Mouse (Mus musculus) thymus, adult 2 months (tissue): ENCODE results near the gene Gpr135. TPM values are rescaled to one million over a fixed set of nuclear protein-coding genes. Genes with fewer than 3 reads are reported as not detected.

Source experiments
- DNase-seq: peaks from one replicate; pipeline ENCODE4 v3.0.0; 2021
- H3K27ac ChIP-seq: fragments of 200-500 bp; 2 replicates; pipeline ENCODE4 v1.5.1; 2012; ENCODE audit warnings: low read length, control low read depth; ENCODE audit not compliant: control insufficient read depth, insufficient read depth
- H3K27me3 ChIP-seq: fragments of 200-500 bp; 2 replicates; pipeline ENCODE4 v1.6.1; 2012; ENCODE audit warnings: mild to moderate bottlenecking, low read length, moderate library complexity, mixed read lengths; ENCODE audit not compliant: control insufficient read depth, insufficient read depth
- H3K36me3 ChIP-seq: fragments of 200-500 bp; 2 replicates; pipeline ENCODE4 v1.6.1; 2012; ENCODE audit warnings: mild to moderate bottlenecking, low read length, moderate library complexity; ENCODE audit not compliant: control insufficient read depth, insufficient read depth
- H3K4me1 ChIP-seq: fragments of 200-500 bp; replicated peaks from 2 replicates; pipeline ENCODE4 v1.6.1; 2012; ENCODE audit warnings: low read length; ENCODE audit not compliant: control insufficient read depth, insufficient read depth
- H3K4me3 ChIP-seq: fragments of 200-500 bp; 2 replicates; pipeline ENCODE4 v1.5.1; 2012; ENCODE audit warnings: mild to moderate bottlenecking, low read length, control low read depth, moderate library complexity; ENCODE audit not compliant: control insufficient read depth, insufficient read depth
- CTCF ChIP-seq: fragments of 200-500 bp; IDR thresholded peaks from 2 replicates; pipeline ENCODE4 v1.5.1; 2012; ENCODE audit warnings: mild to moderate bottlenecking, control low read depth, low read length, moderate library complexity, borderline replicate concordance; ENCODE audit not compliant: control insufficient read depth, poor library complexity, insufficient read depth; ENCODE audit errors: extremely low read depth
- POLR2A ChIP-seq: fragments of 200-500 bp; IDR thresholded peaks from 2 replicates; pipeline ENCODE4 v1.6.1; 2012; ENCODE audit warnings: mild to moderate bottlenecking, low read length, control low read depth, moderate library complexity; ENCODE audit not compliant: control insufficient read depth, poor library complexity, insufficient read depth; ENCODE audit errors: extremely low read depth
- WGBS: fragments of 180-500 bp; shearing (Covaris S2); methylation state at CpG from one replicate; pipeline ENCODE4 v1.1.7; 2018; 5-methylcytosine and 5-hydroxymethylcytosine counted together
- polyA plus RNA-seq: library from polyadenylated mRNA; depleted of rRNA; stranded (reverse); fragments of >200 nt; gene quantifications from 2 replicates; pipeline ENCODE4 v1.2.3, GENCODE M21; 2012; rRNA removed

The Gpr135 gene
- polyA plus RNA-seq, 1 experiment = 0.73 TPM

DNA sequence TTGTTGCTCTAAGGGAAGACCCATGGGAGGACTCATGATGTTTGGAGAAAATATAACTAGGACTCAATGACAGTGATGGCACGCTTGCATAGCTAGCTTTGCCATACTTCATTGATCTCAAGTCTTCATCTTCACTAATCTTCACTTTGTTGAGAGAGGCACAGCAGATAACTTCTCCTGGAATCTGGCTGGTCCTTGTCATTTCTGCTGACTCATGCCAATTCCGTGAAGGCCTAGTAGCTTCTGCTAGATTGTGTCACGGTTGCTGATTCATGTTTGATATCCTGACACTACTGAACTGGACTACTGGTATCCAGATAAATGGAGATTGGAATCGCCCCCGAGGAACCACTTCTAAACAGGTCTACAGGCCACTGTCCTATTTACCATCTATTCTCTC, 47.4 kb downstream of the Gpr135 start:
- 95% methylated on average over 5 of the region's 5 CpGs for WGBS
- H3K27ac ChIP-seq = no peak overlapping the region
- H3K4me1 ChIP-seq = no peaks in the 10 kb centered on the region
- no peak for DNase-seq
- TF ChIP-seq POLR2A (no peak), CTCF (no peak)
- no peaks in the 10 kb centered on the region for H3K27me3 ChIP-seq
- no peaks in the 10 kb centered on the region for H3K36me3 ChIP-seq
- no peak overlapping the region for H3K4me3 ChIP-seq

DNA sequence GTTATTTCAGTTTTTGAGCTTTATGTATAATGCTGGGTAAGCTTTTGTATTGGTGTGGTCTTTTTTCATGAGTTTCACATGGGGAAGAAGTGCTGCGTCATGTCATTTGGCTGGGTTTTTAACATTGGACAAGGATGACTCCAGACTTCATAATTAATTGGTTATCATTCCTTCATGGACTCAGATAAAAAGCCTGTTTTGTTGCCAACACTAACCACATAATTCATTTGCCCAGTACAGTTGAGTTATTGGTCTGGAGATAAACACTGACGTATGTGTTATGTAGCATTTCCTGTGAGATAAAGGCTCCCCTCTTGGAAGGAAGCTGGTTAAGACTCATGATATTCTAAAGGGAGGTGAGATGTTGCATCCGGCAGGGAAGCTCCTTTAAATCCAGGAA, 48.1 kb downstream of the Gpr135 start:
- Histone ChIP-seq H3K4me1 (no peaks in the 10 kb centered on the region), H3K4me3 (no peak overlapping the region), H3K36me3 (no peaks in the 10 kb centered on the region), H3K27me3 (no peaks in the 10 kb centered on the region), H3K27ac (no peak overlapping the region)
- TF ChIP-seq CTCF (no peak), POLR2A (no peak)
- WGBS = 90% methylated on average over 3 of the region's 3 CpGs
- DNase-seq = no peak

DNA sequence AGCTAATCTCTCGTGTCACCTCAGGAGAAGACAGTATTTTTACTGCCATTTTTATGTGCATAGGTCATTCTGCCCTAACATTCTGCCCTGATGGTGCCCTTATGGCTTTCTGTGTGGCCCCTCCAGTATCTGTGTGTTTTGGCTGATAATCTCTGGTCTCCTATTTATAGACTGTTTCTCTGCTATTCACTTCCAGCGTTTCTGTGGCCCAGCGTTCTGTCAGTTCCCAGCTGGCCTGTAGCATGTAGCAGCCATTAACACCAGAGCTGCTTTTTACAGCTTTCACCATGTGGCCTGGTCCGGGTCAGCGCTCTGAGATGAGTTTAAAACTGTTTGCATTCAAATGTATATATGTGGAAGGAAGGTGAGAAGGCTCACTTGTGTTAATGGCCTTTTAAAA, 49.4 kb downstream of the Gpr135 start:
- H3K36me3 ChIP-seq = no peaks in the 10 kb centered on the region
- no peaks in the 10 kb centered on the region for H3K27me3 ChIP-seq
- TF ChIP-seq CTCF (no peak), POLR2A (no peak)
- no peak overlapping the region for H3K27ac ChIP-seq
- 79% methylated on average over 5 of the region's 5 CpGs for WGBS
- no peaks in the 10 kb centered on the region for H3K4me1 ChIP-seq
- no peak for DNase-seq
- no peak overlapping the region for H3K4me3 ChIP-seq

DNA sequence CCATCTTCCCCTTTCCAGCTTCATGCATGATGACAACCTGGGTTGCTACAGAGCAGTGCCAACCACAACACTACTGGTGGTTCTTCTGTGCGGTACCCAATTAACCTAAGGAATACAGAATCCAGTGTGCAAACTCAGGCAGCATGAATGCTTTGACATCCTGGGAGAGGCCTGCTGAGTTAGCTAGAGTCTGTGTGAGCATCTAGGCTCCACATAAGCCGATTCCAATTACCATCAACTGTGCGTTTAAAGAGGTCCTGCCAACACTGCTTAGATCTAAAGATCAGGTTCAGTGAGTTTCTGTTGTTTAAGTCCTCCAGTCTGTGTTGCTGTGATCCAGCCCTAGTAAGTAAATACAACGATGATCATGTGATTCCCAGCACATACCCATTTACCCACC, 50.6 kb downstream of the Gpr135 start:
- no peak for DNase-seq
- Histone ChIP-seq H3K4me1 (no peaks in the 10 kb centered on the region), H3K4me3 (no peak overlapping the region), H3K27ac (no peak overlapping the region), H3K36me3 (no peaks in the 10 kb centered on the region), H3K27me3 (no peaks in the 10 kb centered on the region)
- WGBS = 93% methylated on average over 4 of the region's 4 CpGs
- TF ChIP-seq CTCF = no peak
- no peak for TF ChIP-seq POLR2A

Other genes with a start within 250 kb of the Gpr135 start
- gene Daam1, start 240.0 kb downstream of the Gpr135 start, polyA plus RNA-seq = 2.8 and 3.4 TPM in 2 replicates
- gene L3hypdh, start 14.3 kb upstream of the Gpr135 start, polyA plus RNA-seq = 4.9 and 5.2 TPM in 2 replicates
- 57.4 and 69.5 TPM in 2 replicates for gene Jkamp, start 14.5 kb upstream of the Gpr135 start, polyA plus RNA-seq
- gene Ccdc175, start 113.9 kb upstream of the Gpr135 start, polyA plus RNA-seq = not detected in 2 replicates